Mouse (Mus musculus): ENCODE measurements around the gene Slc45a2. TPM values are rescaled to one million over a fixed set of nuclear protein-coding genes. Genes with fewer than 3 reads are reported as not detected.

Slc45a2 gene
- polyA plus RNA-seq, 1 experiment: not detected

- Histone ChIP-seq H3K79me3 (ENCODE audit: low read depth) (no peaks in the 10 kb centered on the region), H3ac (ENCODE audit: control insufficient read depth, insufficient read length, low read depth) (no peak overlapping the region), H3K36me3 (ENCODE audit: control insufficient read depth, insufficient read depth) (no peaks in the 10 kb centered on the region), H3K27me3 (ENCODE audit: control insufficient read depth, insufficient read depth, insufficient read length) (no peaks in the 10 kb centered on the region), H3K4me3 (ENCODE audit: insufficient read depth, poor library complexity, severe bottlenecking) (no peak overlapping the region), H3K79me2 (ENCODE audit: control insufficient read depth, insufficient read depth) (no peaks in the 10 kb centered on the region)
- TF ChIP-seq FOSL1 (IDR thresholded peaks at IDR 0.05; ENCODE audit: insufficient read depth, low read length, poor library complexity, severe bottlenecking): no peak
- no peak for TF ChIP-seq CEBPB (IDR thresholded peaks at IDR 0.05; ENCODE audit: low read depth)
- TF ChIP-seq CTCF (IDR thresholded peaks at IDR 0.05; ENCODE audit: control insufficient read depth, insufficient read depth, insufficient read length): no peak
- TF ChIP-seq MAX (IDR thresholded peaks at IDR 0.05): no peak
- no peak for TF ChIP-seq MYOD1 (IDR thresholded peaks at IDR 0.05; ENCODE audit: control insufficient read depth, insufficient read length, low read depth)
- no peak for TF ChIP-seq MYOG (IDR thresholded peaks at IDR 0.05; ENCODE audit: control insufficient read depth, extremely low read depth, insufficient read length)
- TF ChIP-seq USF1 (IDR thresholded peaks at IDR 0.05; ENCODE audit: low read depth): no peak
Observed at GRCm38 (mm10) chr15:11066299-11066698, 65.8 kb downstream of the Slc45a2 start.

GRCm38 (mm10) chr15:11067891-11068290 lies 67.4 kb downstream of the Slc45a2 start:
- no peak overlapping the region for H3ac ChIP-seq (ENCODE audit: control insufficient read depth, insufficient read length, low read depth)
- TF ChIP-seq CEBPB (IDR thresholded peaks at IDR 0.05; ENCODE audit: low read depth) (no peak), MYOD1 (IDR thresholded peaks at IDR 0.05; ENCODE audit: control insufficient read depth, insufficient read length, low read depth) (no peak), CTCF (IDR thresholded peaks at IDR 0.05; ENCODE audit: control insufficient read depth, insufficient read depth, insufficient read length) (no peak), MYOG (IDR thresholded peaks at IDR 0.05; ENCODE audit: control insufficient read depth, extremely low read depth, insufficient read length) (no peak), USF1 (IDR thresholded peaks at IDR 0.05; ENCODE audit: low read depth) (no peak), MAX (IDR thresholded peaks at IDR 0.05) (no peak)

GRCm38 (mm10) chr15:11075726-11076361 lies 75.3 kb downstream of the Slc45a2 start:
- H3K36me3 ChIP-seq (ENCODE audit: control insufficient read depth, insufficient read depth): no peaks in the 10 kb centered on the region
- no peak for TF ChIP-seq USF1 (IDR thresholded peaks at IDR 0.05; ENCODE audit: low read depth)
- no peak for TF ChIP-seq FOSL1 (IDR thresholded peaks at IDR 0.05; ENCODE audit: insufficient read depth, low read length, poor library complexity, severe bottlenecking)
- TF ChIP-seq CTCF (IDR thresholded peaks at IDR 0.05; ENCODE audit: control insufficient read depth, insufficient read depth, insufficient read length): no peak
- H3K79me2 ChIP-seq (ENCODE audit: control insufficient read depth, insufficient read depth): no peaks in the 10 kb centered on the region
- no peaks in the 10 kb centered on the region for H3K27me3 ChIP-seq (ENCODE audit: control insufficient read depth, insufficient read depth, insufficient read length)
- no peak overlapping the region for H3K4me3 ChIP-seq (ENCODE audit: insufficient read depth, poor library complexity, severe bottlenecking)
- H3ac ChIP-seq (ENCODE audit: control insufficient read depth, insufficient read length, low read depth): no peak overlapping the region
- H3K79me3 ChIP-seq (ENCODE audit: low read depth): no peaks in the 10 kb centered on the region

More at GRCm38 (mm10) chr15:11067891-11068290, 67.4 kb downstream of the Slc45a2 start:
- Histone ChIP-seq H3K27me3 (ENCODE audit: control insufficient read depth, insufficient read depth, insufficient read length) (no peaks in the 10 kb centered on the region), H3K79me2 (ENCODE audit: control insufficient read depth, insufficient read depth) (no peaks in the 10 kb centered on the region), H3K4me3 (ENCODE audit: insufficient read depth, poor library complexity, severe bottlenecking) (no peak overlapping the region), H3K79me3 (ENCODE audit: low read depth) (no peaks in the 10 kb centered on the region), H3K36me3 (ENCODE audit: control insufficient read depth, insufficient read depth) (no peaks in the 10 kb centered on the region)

Other genes with a start within 250 kb of the Slc45a2 start
- 4.4 TPM for gene C1qtnf3, start 48.4 kb upstream of the Slc45a2 start, polyA plus RNA-seq (2012; fragmentation: generic; extraction: Trizol)
- 19.7 TPM for gene Amacr, start 19.0 kb upstream of the Slc45a2 start, polyA plus RNA-seq (2012; fragmentation: generic; extraction: Trizol)
- gene Rxfp3, start 37.3 kb downstream of the Slc45a2 start, polyA plus RNA-seq (2012; fragmentation: generic; extraction: Trizol): 0.02 TPM
- gene Adamts12, start 64.1 kb downstream of the Slc45a2 start, polyA plus RNA-seq (2012; fragmentation: generic; extraction: Trizol): 0.14 TPM